Mouse (Mus musculus): ENCODE measurements at regions not wholly inside any gene's neighbourhood (a gene's known extent, or its start where the extent isn't known, plus 50 kb on each side); places are given as distances from the start of the nearest gene placed in this dataset.

DNA sequence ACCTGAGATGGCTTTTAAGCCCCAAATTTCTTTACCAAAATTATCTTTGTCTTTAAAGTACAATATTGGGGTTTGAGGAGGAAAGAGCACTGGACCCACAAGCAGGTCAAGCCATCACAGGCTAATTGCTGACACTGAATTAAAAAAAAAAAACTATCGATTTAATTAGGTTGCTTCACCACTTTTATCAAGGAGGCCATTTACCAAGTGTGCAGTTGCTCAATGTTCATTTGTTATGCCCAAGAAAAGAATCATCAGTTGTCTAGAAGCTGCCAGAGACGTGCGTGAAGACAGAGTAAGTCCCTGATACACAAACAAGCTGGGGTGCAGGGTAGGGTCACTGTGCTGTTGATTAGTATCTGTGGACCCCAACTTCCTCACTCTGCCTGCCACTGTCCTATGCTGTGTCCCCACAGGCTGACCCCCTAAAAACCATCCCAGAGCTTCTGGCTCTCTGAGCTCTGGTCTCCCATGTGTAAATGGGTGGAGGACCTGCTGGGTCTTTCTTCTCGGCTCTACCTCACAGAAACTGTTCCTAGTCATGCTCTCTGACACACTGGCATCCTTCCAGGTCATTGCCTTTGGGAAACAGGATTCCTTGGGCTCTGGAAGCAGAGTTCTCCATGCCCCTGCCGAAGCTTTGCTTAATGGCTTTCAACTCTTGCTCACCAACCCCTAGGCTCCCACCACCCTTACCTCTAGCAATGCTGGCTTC, 116.8 kb downstream of the Dyrk2 start:
- TF ChIP-seq MAFK (IDR thresholded peaks at IDR 0.05; ENCODE audit: insufficient read depth, low read depth, low read length) (no peak), HCFC1 (IDR thresholded peaks at IDR 0.05; ENCODE audit: borderline replicate concordance, insufficient read depth, low read length) (no peak), ZC3H11A (IDR thresholded peaks at IDR 0.05; ENCODE audit: borderline replicate concordance, low read depth, low read length) (no peak)

Measured in ES-E14 (cell line).